Mouse (Mus musculus) adrenal gland, postnatal 14 days (tissue): ENCODE measurements around the gene Cog3. TPM values are rescaled to one million over a fixed set of nuclear protein-coding genes. Genes with fewer than 3 reads are reported as not detected.
"Not testable (repeated sequence)": the region's sequence is repeated elsewhere in the genome, so short reads cannot be mapped to it uniquely, and the experiment has no call there.

Source experiments
- DNase-seq: peaks from one replicate; pipeline ENCODE4 v3.0.0; 2021; ENCODE audit warnings: mixed read lengths
- long read RNA-seq, 2 experiments: library from polyadenylated mRNA; stranded (forward); transcript quantifications; one replicate each; pipeline ENCODE4 v2.0.0; 2021
- total RNA-seq: library from RNA; stranded (reverse); gene quantifications from 2 replicates; pipeline ENCODE4 v1.2.3, GENCODE M21; 2021

Gene Cog3
- total RNA-seq = 22.2 and 24.9 TPM in 2 replicates
- long read RNA-seq, experiment 1, full-length matches to known transcripts = 10 of 22 reads
- long read RNA-seq, experiment 1, partial matches to known transcripts = 4 of 22 reads
- long read RNA-seq, experiment 1, other reads (novel, unspliced or antisense) = 8 of 22 reads
- long read RNA-seq, experiment 2, full-length matches to known transcripts = 12 of 15 reads
- long read RNA-seq, experiment 2, partial matches to known transcripts = 2 of 15 reads
- long read RNA-seq, experiment 2, other reads (novel, unspliced or antisense) = 1 of 15 reads

- peak; percentile 99 for DNase-seq
Observed at GRCm38 (mm10) chr14:75753991-75754817, at the start of gene Cog3. TSS of gene Cog3 (minus strand) at chr14:75754517.

- no peak for DNase-seq
Observed at GRCm38 (mm10) chr14:75797769-75798386, 43.6 kb upstream of the Cog3 start.

GRCm38 (mm10) chr14:75795918-75796317 lies 41.6 kb upstream of the Cog3 start:
- no peak for DNase-seq

- no peak for DNase-seq
Observed at GRCm38 (mm10) chr14:75794726-75795125, 40.4 kb upstream of the Cog3 start.

- no peak for DNase-seq
Observed at GRCm38 (mm10) chr14:75794324-75794723, 40.0 kb upstream of the Cog3 start.

- DNase-seq = no peak
Observed at GRCm38 (mm10) chr14:75793110-75793509, 38.8 kb upstream of the Cog3 start.

GRCm38 (mm10) chr14:75791372-75791771 lies 37.1 kb upstream of the Cog3 start:
- no peak for DNase-seq

- no peak for DNase-seq
Observed at GRCm38 (mm10) chr14:75790411-75790996, 36.2 kb upstream of the Cog3 start.

- DNase-seq = peak; percentile 77
Observed at GRCm38 (mm10) chr14:75789291-75789690, 35.0 kb upstream of the Cog3 start.

- DNase-seq = no peak
Observed at GRCm38 (mm10) chr14:75787794-75788175, 33.5 kb upstream of the Cog3 start.

- DNase-seq = peak; percentile 99
Observed at GRCm38 (mm10) chr14:75786868-75787793, 32.8 kb upstream of the Cog3 start, which contains the start of gene Slc25a30. TSS of gene Slc25a30 (minus strand) at chr14:75787037.

- no peak for DNase-seq
Observed at GRCm38 (mm10) chr14:75786424-75786867, 32.1 kb upstream of the Cog3 start.

GRCm38 (mm10) chr14:75779913-75780312 lies 25.6 kb upstream of the Cog3 start:
- DNase-seq = no peak

- DNase-seq = no peak
Observed at GRCm38 (mm10) chr14:75776637-75777036, 22.3 kb upstream of the Cog3 start.

- DNase-seq = peak; percentile 55
Observed at GRCm38 (mm10) chr14:75773431-75773830, 19.1 kb upstream of the Cog3 start.

- not testable (repeated sequence) for DNase-seq
Observed at GRCm38 (mm10) chr14:75772407-75772806, 18.1 kb upstream of the Cog3 start.

GRCm38 (mm10) chr14:75771101-75771501 lies 16.8 kb upstream of the Cog3 start:
- no peak for DNase-seq

GRCm38 (mm10) chr14:75769334-75769733 lies 15.0 kb upstream of the Cog3 start:
- DNase-seq = no peak

- DNase-seq = no peak
Observed at GRCm38 (mm10) chr14:75768275-75768608, 13.9 kb upstream of the Cog3 start.

GRCm38 (mm10) chr14:75767492-75768274 lies 13.4 kb upstream of the Cog3 start:
- peak; percentile 78 for DNase-seq
